Mouse (Mus musculus) erythroid progenitor cell, adult 5-6 weeks (primary cell): ENCODE results near the gene Kidins220. TPM values are rescaled to one million over a fixed set of nuclear protein-coding genes. Genes with fewer than 3 reads are reported as not detected.
A peak's percentile ranks its signal among the peaks of the same experiment; 100 is the strongest.

Experiments used
- ATAC-seq: replicated peaks from 2 replicates; pipeline ENCODE4 v1.8.0; 2016; ENCODE audit warnings: moderate number of reproducible peaks, mild to moderate bottlenecking, moderate TSS enrichment, inconsistent platforms; ENCODE audit not compliant: poor library complexity, low FRiP score, severe bottlenecking
- total RNA-seq, 2 experiments: library from RNA; stranded (forward) in 1 of 2; stranded (reverse) in 1 of 2; fragments of 150-400 nt in 1 of 2; fragments of 186-747, 209-891 nt in 1 of 2; gene quantifications; 2 replicates each; pipeline versions ENCODE4 v1.2.3 to v1.2.4; 2015 to 2017; ENCODE audit warnings: low replicate concordance in 2 of 2

Kidins220 gene
- total RNA-seq, 2 experiments from 2014 or later = 32.7 to 38.6 TPM

- no peak for ATAC-seq
Measured at GRCm38 (mm10) chr12:25083260-25084178, 108.8 kb downstream of the Kidins220 start.

- ATAC-seq = no peak
Measured at GRCm38 (mm10) chr12:25086966-25087365, 112.2 kb downstream of the Kidins220 start.

- ATAC-seq = no peak
Measured at GRCm38 (mm10) chr12:25089433-25089832, 114.7 kb downstream of the Kidins220 start.

- ATAC-seq = no peak
Measured at GRCm38 (mm10) chr12:25092027-25092704, 117.4 kb downstream of the Kidins220 start.

GRCm38 (mm10) chr12:25092751-25093211 lies 118.1 kb downstream of the Kidins220 start:
- ATAC-seq = no peak

GRCm38 (mm10) chr12:25093241-25093774 lies 118.6 kb downstream of the Kidins220 start:
- ATAC-seq = no peak

- no peak for ATAC-seq
Measured at GRCm38 (mm10) chr12:25094621-25095521, 120.1 kb downstream of the Kidins220 start.

GRCm38 (mm10) chr12:25095538-25095937 lies 120.8 kb downstream of the Kidins220 start:
- no peak for ATAC-seq

- peak; percentile 71 for ATAC-seq
Measured at GRCm38 (mm10) chr12:25095974-25096639, 121.4 kb downstream of the Kidins220 start.

GRCm38 (mm10) chr12:25096640-25097051 lies 121.9 kb downstream of the Kidins220 start:
- no peak for ATAC-seq

GRCm38 (mm10) chr12:25097052-25097209 lies 122.2 kb downstream of the Kidins220 start, which contains the start of gene Id2:
Id2 (minus strand) TSS chr12:25097140.
- no peak for ATAC-seq

- no peak for ATAC-seq
Measured at GRCm38 (mm10) chr12:25097210-25098160, 122.8 kb downstream of the Kidins220 start.

GRCm38 (mm10) chr12:25098161-25098550 lies 123.4 kb downstream of the Kidins220 start:
- ATAC-seq = no peak

GRCm38 (mm10) chr12:25098561-25099312 lies 124.0 kb downstream of the Kidins220 start:
- no peak for ATAC-seq

- no peak for ATAC-seq
Measured at GRCm38 (mm10) chr12:25099313-25099562, 124.5 kb downstream of the Kidins220 start.

GRCm38 (mm10) chr12:25099563-25100408 lies 125.1 kb downstream of the Kidins220 start:
- no peak for ATAC-seq
